Mouse (Mus musculus): ENCODE results near the gene Lmnb2.

The Lmnb2 gene

DNA sequence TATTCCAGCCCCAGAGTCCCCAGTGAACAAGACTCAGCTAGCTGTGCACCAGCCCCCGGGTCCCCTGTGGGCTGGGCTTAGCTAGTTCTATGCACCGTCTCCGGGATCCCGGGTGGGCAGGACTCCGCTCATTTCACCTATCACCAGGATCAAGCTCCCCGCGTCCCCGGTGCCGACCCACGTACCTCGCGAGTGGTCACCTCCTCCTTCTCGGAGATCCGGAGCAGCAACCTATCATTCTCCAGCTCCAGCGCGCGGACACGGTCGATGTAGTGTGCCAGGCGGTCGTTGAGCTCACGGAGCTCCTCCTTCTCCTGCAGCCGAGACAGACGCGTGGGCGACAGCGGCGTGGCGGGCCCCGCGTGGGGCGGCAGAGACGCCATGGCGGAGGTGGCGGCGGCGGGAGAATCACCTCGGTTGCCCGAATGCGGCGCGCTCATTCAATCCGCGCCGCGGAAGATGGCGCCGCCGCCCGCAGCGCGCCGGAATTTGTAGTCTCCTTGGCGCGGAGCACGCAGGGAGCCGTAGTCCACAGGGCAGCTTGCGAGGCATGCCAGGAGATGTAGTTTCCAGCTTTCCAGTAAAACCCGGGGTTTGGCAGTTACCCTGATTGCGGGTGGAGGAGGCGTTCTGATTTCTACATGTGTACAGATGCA, at the start of gene Lmnb2:
TSS of gene Lmnb2 (minus strand) at position 467 of the 656 bp plus-strand sequence.
- DNase-seq: peak; percentile 79 to 86

GRCm38 (mm10) chr10:80967101-80967656, 49.1 kb upstream of the Lmnb2 start:
- no peak for DNase-seq

DNA sequence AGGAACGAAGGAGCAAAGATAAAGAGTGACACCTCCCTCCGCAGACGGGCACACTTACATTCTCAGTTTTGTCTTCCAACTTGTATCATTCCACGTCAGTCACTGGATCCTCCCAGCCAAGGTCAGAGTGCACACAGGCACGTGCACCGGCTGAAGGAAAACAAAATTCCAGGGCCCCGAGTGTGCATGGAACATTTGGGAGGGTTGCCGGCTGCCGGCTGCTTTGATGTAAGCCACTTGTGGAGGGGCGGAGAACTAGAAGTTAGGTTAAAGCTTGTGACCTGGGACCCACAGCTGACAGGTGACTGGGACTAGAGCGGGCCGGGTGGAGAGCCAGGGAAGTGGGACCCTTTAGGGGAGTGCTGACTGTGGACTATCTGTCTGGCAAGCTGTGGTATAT, 48.3 kb upstream of the Lmnb2 start:
- DNase-seq: peak; percentile 60 to 76

DNA sequence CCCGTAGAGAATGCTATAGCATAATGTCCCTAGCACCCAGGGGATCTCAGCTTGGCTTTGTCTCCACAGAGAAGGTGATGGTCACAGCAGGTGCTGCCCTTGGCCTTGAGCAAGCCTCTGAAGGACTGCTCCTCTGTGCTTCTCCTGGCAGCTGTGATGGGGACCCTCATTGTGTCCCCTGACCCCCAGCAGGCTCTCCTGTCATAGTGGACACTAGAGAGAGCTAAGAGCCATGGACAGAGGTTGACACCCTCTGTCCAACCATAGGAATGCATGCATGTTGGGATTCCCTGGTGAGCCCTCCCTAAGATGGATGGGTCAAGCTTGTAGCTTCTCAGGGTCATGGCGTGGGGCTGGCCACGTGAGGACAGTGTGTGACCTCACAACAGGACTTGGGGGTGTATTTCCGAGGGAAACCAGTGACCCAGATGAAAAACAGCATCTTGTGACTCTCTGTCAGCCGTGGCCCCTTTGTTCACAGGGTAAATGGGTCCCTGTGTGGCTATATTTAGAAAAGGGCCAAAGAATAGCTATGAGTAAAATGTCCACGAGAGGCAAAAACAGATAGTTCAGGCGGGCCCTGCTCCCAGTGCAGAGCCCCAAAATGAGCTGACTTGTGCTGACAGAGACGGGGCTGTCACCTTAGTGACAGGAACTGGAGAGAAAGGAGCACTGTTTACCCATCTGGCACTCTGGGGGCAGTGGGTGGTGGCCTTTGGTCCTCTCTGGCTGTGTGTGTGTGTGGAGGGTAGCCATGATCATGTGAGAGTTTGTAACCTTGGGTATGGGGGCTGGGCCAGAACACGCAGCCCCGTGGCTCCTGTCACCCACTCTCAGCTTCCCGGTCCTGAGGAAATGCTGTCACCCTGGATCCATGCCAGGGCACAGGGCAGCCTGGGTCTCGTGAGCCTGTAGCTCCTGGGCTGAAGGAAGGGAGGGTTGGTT, 45.3 kb upstream of the Lmnb2 start:
- DNase-seq: peak; percentile 76 to 85

DNA sequence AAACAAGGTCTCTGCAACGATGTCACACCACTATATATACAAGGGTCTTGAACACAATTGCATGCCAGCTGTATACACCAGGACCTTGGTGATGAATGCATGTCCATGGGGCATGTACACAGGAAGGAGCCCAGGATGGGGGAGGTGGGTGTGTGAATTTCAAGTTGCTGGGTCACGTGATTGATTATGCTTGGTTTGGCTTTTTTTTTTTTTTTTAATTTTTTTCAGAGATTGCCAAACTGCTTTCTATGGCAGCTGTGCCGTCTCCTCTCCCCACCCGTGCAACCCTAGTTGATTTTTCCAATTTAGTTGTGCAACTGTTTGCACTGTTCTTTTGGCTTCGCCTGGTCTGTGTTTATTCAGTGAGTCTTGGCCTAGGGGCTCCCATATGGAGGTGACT, 44.5 kb upstream of the Lmnb2 start:
- peak in 1 of 2 experiments; percentile 26 for DNase-seq

GRCm38 (mm10) chr10:80962051-80962472, 44.0 kb upstream of the Lmnb2 start:
- DNase-seq: peak in 1 of 2 experiments; percentile 61

DNA sequence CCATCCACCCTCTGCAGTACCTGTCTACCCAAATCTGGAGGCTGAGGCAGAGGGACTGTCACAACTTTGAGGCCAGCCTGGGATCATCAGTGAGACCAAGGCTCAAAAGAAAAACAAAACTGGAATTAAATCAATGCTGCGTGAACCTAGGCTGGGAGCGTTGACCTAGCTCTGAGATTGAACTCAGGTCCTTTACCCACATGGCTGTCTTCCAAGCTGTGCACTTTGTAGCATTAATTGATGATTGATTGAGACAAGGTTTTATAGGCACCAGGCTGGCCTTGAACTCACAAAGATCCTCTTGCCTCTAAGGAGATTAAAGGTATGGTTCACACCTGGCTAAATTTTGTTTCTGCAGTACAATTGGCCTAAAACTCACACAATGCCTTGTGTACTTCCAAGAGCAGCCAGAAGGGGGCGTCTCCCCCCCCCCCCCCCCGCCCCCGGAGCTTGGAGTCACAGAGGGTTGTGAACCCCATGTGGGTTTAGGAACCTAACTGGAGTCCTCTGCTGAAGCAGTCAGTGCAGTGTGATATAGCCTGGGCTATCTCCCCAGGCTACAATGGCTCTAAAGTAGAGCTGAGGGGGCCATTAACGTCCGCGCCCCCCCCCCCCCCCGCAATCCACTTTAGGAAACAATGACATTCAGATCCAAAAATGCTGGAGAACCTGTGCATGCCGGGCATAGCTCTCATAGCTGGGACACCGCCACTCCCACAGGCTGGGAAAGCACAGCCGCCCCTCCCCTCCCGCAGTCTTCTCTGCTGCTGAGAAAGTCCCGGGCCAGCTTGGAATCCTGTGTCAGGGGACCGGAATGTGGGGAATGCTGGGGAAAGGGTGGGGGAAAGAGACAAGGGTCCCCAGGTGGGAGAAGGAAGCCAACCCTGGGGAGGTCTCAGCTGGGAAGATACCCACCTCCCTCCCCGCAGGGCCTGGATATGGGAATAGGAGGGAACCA, 42.8 kb upstream of the Lmnb2 start:
- peak; percentile 71 to 85 for DNase-seq

GRCm38 (mm10) chr10:80958979-80959637, 41.1 kb upstream of the Lmnb2 start:
- DNase-seq: no peak

DNA sequence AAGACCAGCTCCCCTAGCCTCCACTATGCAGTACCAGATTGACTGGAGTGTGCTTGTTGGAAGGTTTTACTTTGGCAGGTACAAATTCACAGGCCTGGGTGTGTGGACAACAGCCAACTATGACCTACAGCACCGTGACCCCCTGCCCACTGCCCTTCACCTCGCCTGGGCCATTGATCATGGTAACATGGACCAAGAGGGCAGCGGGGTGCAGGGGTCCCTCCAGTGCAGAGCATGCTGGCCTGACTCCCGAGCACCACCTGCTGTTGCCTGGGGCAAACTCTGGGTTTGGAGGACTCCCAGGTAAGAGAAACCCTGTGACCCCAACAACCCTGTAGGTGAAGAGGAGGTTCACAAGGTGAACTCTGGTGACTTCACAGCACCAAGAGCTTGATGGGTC, 39.7 kb upstream of the Lmnb2 start:
- no peak for DNase-seq

GRCm38 (mm10) chr10:80956901-80957300, 38.9 kb upstream of the Lmnb2 start:
- DNase-seq: no peak

- DNase-seq: no peak
These were observed 38.3 kb upstream of the Lmnb2 start for GRCm38 (mm10) chr10:80956385-80956784.

DNA sequence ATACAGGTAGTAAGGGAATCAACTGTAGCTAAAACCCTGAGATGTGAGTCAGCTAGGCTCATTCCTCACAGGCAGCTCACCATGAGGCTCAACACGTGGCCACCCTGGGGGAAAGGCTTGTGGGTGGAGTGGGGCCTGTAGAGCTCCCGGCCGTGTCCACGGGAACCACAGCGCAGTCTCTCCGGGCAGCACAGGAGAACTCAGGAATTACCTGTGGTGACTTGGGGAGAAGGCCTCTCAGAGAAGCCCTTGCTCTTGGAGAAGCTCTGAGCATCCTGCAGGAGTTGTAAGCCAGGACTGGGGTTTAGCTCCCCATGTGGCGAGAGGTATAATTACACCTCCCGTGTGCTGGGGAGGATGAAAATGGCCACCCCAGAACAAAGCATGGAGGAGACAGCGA, 37.5 kb upstream of the Lmnb2 start:
- DNase-seq: peak; percentile 68 to 70

GRCm38 (mm10) chr10:80954843-80955242, 36.8 kb upstream of the Lmnb2 start:
- no peak for DNase-seq

GRCm38 (mm10) chr10:80954415-80954814, 36.4 kb upstream of the Lmnb2 start:
- no peak for DNase-seq

GRCm38 (mm10) chr10:80952449-80952848, 34.4 kb upstream of the Lmnb2 start:
- DNase-seq: no peak

DNA sequence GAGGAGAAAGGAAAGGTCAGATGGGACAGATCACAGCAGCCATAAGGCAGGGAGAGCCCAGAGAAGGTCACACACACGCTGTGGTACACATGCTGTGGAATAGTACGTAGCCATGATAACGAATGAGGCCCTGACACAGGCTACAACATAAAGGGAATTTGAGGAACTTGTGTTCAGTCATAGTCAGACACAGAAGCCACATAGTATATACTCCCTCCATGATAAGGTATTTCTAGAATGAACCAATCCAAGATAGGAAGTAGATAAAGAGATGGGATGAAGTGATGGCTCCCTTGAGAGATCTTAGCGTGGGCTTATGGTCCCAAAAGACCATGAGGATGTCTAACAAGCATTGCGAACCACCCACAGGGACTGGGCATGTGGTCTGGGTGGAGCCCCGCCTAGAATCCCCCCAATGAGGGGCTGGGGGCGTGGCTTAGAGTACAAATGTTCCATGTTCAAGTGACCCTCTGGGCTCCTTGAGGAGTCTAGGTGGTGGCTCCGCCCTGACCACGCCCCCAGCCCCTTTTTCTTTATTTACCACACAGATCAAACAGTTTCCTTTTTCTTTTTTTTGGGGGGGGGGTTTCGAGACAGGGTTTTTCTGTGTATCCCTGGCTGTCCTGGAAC, 33.8 kb upstream of the Lmnb2 start:
- DNase-seq: no peak

DNA sequence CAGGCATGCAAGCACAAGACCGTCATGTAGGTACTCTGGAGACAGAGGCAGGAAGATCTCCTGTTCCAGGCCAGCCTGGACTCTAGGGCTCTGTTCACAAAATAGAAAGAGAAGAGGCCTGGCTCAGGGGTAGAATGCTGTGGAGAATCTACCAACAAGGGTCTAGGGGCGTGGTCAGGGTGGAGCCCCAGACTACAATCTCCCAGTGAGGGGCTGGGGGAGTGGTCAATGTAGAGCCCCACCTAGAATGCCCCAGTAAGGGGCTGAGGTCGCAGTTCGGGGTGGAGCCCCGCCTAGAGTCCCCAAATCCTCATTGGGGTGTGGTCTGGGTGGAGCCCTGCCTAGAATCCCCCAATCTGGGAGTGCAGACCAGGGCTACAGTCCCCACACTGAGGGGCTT, 32.3 kb upstream of the Lmnb2 start:
- DNase-seq: no peak

GRCm38 (mm10) chr10:80949081-80949480, 31.0 kb upstream of the Lmnb2 start:
- DNase-seq: no peak

- peak; percentile 50 to 65 for DNase-seq
These were observed 30.5 kb upstream of the Lmnb2 start for GRCm38 (mm10) chr10:80948570-80948969.

DNA sequence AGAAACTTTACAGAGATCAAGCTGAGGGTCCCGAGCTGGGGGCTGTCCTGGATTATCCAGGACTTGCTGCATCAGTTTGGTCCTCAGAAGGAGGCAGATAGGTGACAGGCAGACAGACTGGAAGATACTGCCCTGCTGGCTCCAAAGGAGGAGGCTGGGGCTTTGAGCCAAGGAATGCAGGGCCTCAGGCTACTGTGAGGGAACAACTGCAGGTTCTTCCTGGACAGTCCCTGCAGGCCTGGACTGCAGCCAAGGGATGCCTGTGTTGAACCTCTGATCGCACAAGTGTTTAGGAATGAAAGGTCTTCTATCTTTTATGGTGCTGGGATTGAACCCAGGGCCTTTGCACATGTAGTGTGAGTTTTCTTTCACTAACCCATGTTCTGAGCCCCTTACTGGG, 29.8 kb upstream of the Lmnb2 start:
- peak; percentile 85 to 88 for DNase-seq

DNA sequence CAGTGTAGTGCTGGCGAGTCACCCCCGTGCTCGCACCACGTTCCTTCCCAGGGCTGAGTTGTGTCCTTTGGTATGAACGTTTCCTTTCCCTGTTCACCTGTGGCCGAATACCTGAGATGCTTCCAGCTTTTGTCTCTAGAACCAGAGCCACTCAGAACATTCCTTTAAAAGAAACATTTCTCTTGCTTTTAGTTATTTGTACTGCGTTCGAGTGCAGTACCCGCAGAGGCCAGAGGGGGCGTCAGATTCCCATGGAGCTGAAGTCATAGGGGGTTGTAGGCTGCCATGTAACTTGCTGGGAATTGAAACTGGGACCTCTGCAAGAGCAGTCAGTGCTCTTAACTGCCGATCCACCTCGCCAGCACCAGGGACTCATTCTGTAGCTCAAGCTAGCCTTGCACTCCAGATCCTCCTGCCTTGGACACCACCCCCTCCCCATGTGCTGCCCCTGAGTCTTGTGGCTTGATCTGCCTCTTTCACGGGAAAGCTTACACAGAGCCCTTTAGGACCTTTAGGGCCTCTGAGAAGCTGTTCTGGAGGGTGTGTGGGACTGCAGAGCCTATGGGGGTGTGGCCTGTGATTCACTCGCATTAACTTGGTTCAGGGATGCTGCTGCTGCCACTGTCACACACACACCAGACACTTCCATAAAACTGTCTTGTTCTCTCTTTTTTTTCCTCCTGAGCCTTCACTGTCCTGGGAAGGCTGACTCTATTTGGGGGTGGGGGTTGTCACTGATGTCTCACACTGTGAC, 28.8 kb upstream of the Lmnb2 start:
- no peak for DNase-seq

Measured in kidney, postnatal 25 days (tissue).